Mouse (Mus musculus): ENCODE results near the gene Nphs2.
"Not testable (repeated sequence)": the region's sequence is repeated elsewhere in the genome, so short reads cannot be mapped to it uniquely, and the experiment has no call there.

Nphs2 gene

GRCm38 (mm10) chr1:156310630-156311029, at the start of gene Nphs2:
TSS of gene Nphs2 (plus strand) at chr1:156310727.
- in situ Hi-C loops (cut with MboI, MseI): no loop called here

- in situ Hi-C loops (cut with MboI, MseI): no loop called here
Observed at GRCm38 (mm10) chr1:156263352-156263751, 47.2 kb upstream of the Nphs2 start.

GRCm38 (mm10) chr1:156263946-156264345, 46.6 kb upstream of the Nphs2 start:
- in situ Hi-C loops (cut with MboI, MseI): no loop called here

- in situ Hi-C loops (cut with MboI, MseI): not testable (repeated sequence)
Observed at GRCm38 (mm10) chr1:156268546-156268945, 42.0 kb upstream of the Nphs2 start.

- in situ Hi-C loops (cut with MboI, MseI): no loop called here
Observed at GRCm38 (mm10) chr1:156270471-156270870, 40.1 kb upstream of the Nphs2 start.

- in situ Hi-C loops (cut with MboI, MseI): no loop called here
Observed at GRCm38 (mm10) chr1:156271654-156272053, 38.9 kb upstream of the Nphs2 start.

GRCm38 (mm10) chr1:156273647-156274046, 36.9 kb upstream of the Nphs2 start:
- in situ Hi-C loops (cut with MboI, MseI): no loop called here

- in situ Hi-C loops (cut with MboI, MseI): no loop called here
Observed at GRCm38 (mm10) chr1:156280131-156280530, 30.4 kb upstream of the Nphs2 start.

GRCm38 (mm10) chr1:156284207-156284606, 26.3 kb upstream of the Nphs2 start:
- in situ Hi-C loops (cut with MboI, MseI): no loop called here

GRCm38 (mm10) chr1:156284851-156285540, 25.5 kb upstream of the Nphs2 start:
- in situ Hi-C loops (cut with MboI, MseI): no loop called here

- in situ Hi-C loops (cut with MboI, MseI): no loop called here
Observed at GRCm38 (mm10) chr1:156285541-156285896, 25.0 kb upstream of the Nphs2 start.

GRCm38 (mm10) chr1:156288556-156289221, 21.8 kb upstream of the Nphs2 start:
- in situ Hi-C loops (cut with MboI, MseI): no loop called here

GRCm38 (mm10) chr1:156289222-156289587, 21.3 kb upstream of the Nphs2 start:
- in situ Hi-C loops (cut with MboI, MseI): not testable (repeated sequence)

GRCm38 (mm10) chr1:156290016-156290415, 20.5 kb upstream of the Nphs2 start:
- in situ Hi-C loops (cut with MboI, MseI): no loop called here

- in situ Hi-C loops (cut with MboI, MseI): no loop called here
Observed at GRCm38 (mm10) chr1:156302911-156303749, 7.4 kb upstream of the Nphs2 start, which contains the start of gene Tdrd5. TSS of gene Tdrd5 (minus strand) at chr1:156303664.

GRCm38 (mm10) chr1:156308595-156308994, 1.9 kb upstream of the Nphs2 start:
- in situ Hi-C loops (cut with MboI, MseI): no loop called here

- in situ Hi-C loops (cut with MboI, MseI): no loop called here
Observed at GRCm38 (mm10) chr1:156323126-156323525, 12.6 kb downstream of the Nphs2 start.

- in situ Hi-C loops (cut with MboI, MseI): no loop called here
Observed at GRCm38 (mm10) chr1:156340847-156341246, 30.3 kb downstream of the Nphs2 start.

GRCm38 (mm10) chr1:156344433-156344832, 33.9 kb downstream of the Nphs2 start:
- in situ Hi-C loops (cut with MboI, MseI): no loop called here

- in situ Hi-C loops (cut with MboI, MseI): no loop called here
Observed at GRCm38 (mm10) chr1:156345633-156346032, 35.1 kb downstream of the Nphs2 start.

- in situ Hi-C loops (cut with MboI, MseI): no loop called here
Observed at GRCm38 (mm10) chr1:156349031-156349430, 38.5 kb downstream of the Nphs2 start.

- in situ Hi-C loops (cut with MboI, MseI): no loop called here
Observed at GRCm38 (mm10) chr1:156350441-156350840, 39.9 kb downstream of the Nphs2 start.

Measured in T-helper 1 cell (primary cell).